Mouse (Mus musculus) lung, embryonic 14.5 days (tissue): ENCODE measurements around the gene Chchd2. TPM values are rescaled to one million over a fixed set of nuclear protein-coding genes. Genes with fewer than 3 reads are reported as not detected.

Experiments
- ATAC-seq: fragments of 200-750 bp; cut with Nextera tagmentation; 2 replicates; pipeline ENCODE4 v1.8.0; 2017; ENCODE audit warnings: mild to moderate bottlenecking, moderate TSS enrichment, moderate library complexity; ENCODE audit not compliant: insufficient read depth
- DNase-seq: peaks from one replicate; pipeline ENCODE4 v3.0.0-alpha.2; 2015
- H3K27ac ChIP-seq: fragments of 300-500 bp; sonication (generic); 2 replicates; pipeline ENCODE4 v1.5.1; 2014; ENCODE audit warnings: low read depth, mild to moderate bottlenecking, moderate library complexity
- H3K27me3 ChIP-seq: fragments of 300-500 bp; sonication (generic); 2 replicates; pipeline ENCODE4 v1.6.1; 2014; ENCODE audit warnings: low read length, control low read depth; ENCODE audit not compliant: insufficient read depth
- H3K36me3 ChIP-seq: fragments of 300-500 bp; sonication (generic); 2 replicates; pipeline ENCODE4 v1.6.1; 2014; ENCODE audit warnings: control low read depth; ENCODE audit not compliant: insufficient read depth
- H3K4me1 ChIP-seq: fragments of 300-500 bp; sonication (generic); 2 replicates; pipeline ENCODE4 v1.6.1; 2014; ENCODE audit warnings: antibody characterized with exemption, control low read depth; ENCODE audit not compliant: insufficient read depth
- H3K4me2 ChIP-seq: fragments of 300-500 bp; sonication (generic); 2 replicates; pipeline ENCODE4 v1.6.1; 2014; ENCODE audit warnings: mild to moderate bottlenecking
- H3K4me3 ChIP-seq: fragments of 300-500 bp; sonication (generic); 2 replicates; pipeline ENCODE4 v1.5.1; 2014; ENCODE audit warnings: low read depth, low read length
- H3K9ac ChIP-seq: fragments of 300-500 bp; sonication (generic); 2 replicates; pipeline ENCODE4 v1.6.1; 2014
- H3K9me3 ChIP-seq: fragments of 300-500 bp; sonication (generic); 2 replicates; pipeline ENCODE4 v1.6.1; 2016; ENCODE audit warnings: low read depth, low read length, control low read depth
- CTCF ChIP-seq: IDR thresholded peaks from 2 replicates; pipeline ENCODE4 v1.5.1; 2016; ENCODE audit warnings: antibody characterized with exemption, low read depth
- WGBS: fragments of 180-500 bp; shearing (Covaris S2); extraction: QIAGEN DNeasy Blood & Tissue Kit; methylation state at CpG from one replicate; pipeline ENCODE4 v1.1.7; 2014; 5-methylcytosine and 5-hydroxymethylcytosine counted together
- polyA plus RNA-seq: library from polyadenylated mRNA; unstranded; fragments of >200 nt; fragmentation: Nextera tagmentation; extraction: Ambion mirVana; gene quantifications from 2 replicates; pipeline ENCODE4 v1.2.1, GENCODE M21; 2014

Gene Chchd2
- polyA plus RNA-seq, 1 experiment from 2014 or later: 893 TPM

- Histone ChIP-seq H3K4me2 (peak overlapping the region; percentile 31; the same call in 1 of the 2 replicates), H3K4me3 (no peak overlapping the region), H3K9me3 (no peaks in the 10 kb centered on the region), H3K36me3 (peaks cover 24% of the 10 kb centered on the region; the same call in 1 of the 2 replicates), H3K27me3 (no peaks in the 10 kb centered on the region), H3K4me1 (no peaks in the 10 kb centered on the region), H3K9ac (no peak overlapping the region), H3K27ac (no peak overlapping the region)
- DNase-seq: peak; percentile 49
- 8% methylated on average over 18 of the region's 18 CpGs for WGBS
- peak; percentile 55 for TF ChIP-seq CTCF
- ATAC-seq: no peak
Observed at GRCm38 (mm10) chr5:129864467-129864866, 22.8 kb downstream of the Chchd2 start.

DNA sequence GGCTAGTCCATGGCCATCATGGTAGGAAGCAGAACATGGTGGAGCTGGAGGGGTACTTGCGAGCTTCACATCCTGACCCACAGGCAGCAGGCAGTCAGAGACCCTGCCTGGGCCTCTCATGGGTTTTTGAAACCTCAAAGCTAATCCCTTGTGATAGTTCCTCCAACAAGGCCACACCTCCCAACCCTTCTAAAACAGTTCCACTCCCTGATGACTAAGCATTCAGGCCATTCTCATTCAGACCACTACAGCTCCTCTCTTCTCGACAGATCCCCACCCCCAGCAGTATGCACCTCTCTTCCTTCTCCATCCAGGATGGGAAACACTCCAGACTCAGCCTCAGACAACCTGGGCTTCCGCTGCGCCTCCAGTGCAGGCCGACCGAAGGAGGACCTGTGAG is 24.9 kb downstream of the Chchd2 start:
- Histone ChIP-seq H3K9ac (no peak overlapping the region), H3K4me1 (no peaks in the 10 kb centered on the region), H3K27me3 (no peaks in the 10 kb centered on the region), H3K4me3 (no peak overlapping the region), H3K9me3 (no peaks in the 10 kb centered on the region), H3K27ac (no peak overlapping the region), H3K36me3 (peaks cover 39% of the 10 kb centered on the region), H3K4me2 (no peak overlapping the region)
- no peak for TF ChIP-seq CTCF
- DNase-seq (no peak), ATAC-seq (no peak)
- WGBS: 97% methylated on average over 6 of the region's 6 CpGs

- WGBS: 87% methylated on average over 5 of the region's 5 CpGs
- no peak; the same call in 1 of the 2 replicates for TF ChIP-seq CTCF
- DNase-seq (no peak), ATAC-seq (no peak)
- H3K4me2 ChIP-seq: no peak overlapping the region
- H3K9ac ChIP-seq: no peak overlapping the region
- H3K9me3 ChIP-seq: no peaks in the 10 kb centered on the region
- no peaks in the 10 kb centered on the region for H3K27me3 ChIP-seq
- H3K4me3 ChIP-seq: no peak overlapping the region
- no peaks in the 10 kb centered on the region for H3K4me1 ChIP-seq
- no peak overlapping the region for H3K27ac ChIP-seq
- peaks cover 56% of the 10 kb centered on the region for H3K36me3 ChIP-seq
Observed at GRCm38 (mm10) chr5:129856414-129856813, 30.9 kb downstream of the Chchd2 start.

DNA sequence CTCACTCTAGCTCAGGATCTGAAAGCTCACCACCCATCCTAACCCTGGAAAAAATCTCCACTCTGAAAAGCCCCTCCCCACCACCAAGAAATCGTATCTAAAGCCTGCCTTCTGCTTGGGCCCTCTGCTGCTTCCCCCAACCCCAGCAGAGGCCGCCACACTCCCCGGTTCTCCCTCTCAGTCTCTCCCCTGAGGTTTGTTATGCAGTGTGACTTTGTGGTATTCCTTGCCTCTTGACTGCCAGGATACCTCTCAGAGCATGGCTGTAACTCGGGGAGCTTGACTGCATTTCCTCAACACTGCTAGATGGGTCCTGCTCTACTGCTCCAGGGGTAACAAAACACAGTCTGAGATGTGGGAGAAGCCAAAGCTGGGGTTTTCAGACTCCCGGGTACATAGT is 32.1 kb downstream of the Chchd2 start:
- DNase-seq: no peak
- no peak overlapping the region for H3K9ac ChIP-seq
- H3K4me2 ChIP-seq: no peak overlapping the region
- no peaks in the 10 kb centered on the region for H3K27me3 ChIP-seq
- no peak for ATAC-seq
- no peak overlapping the region for H3K27ac ChIP-seq
- peaks cover 50% of the 10 kb centered on the region for H3K36me3 ChIP-seq
- no peaks in the 10 kb centered on the region for H3K4me1 ChIP-seq
- TF ChIP-seq CTCF: 0 out of 2 replicates have a peak, but pooled peaks have one; percentile 8
- no peaks in the 10 kb centered on the region for H3K9me3 ChIP-seq
- no peak overlapping the region for H3K4me3 ChIP-seq
- 49% methylated on average over 5 of the region's 5 CpGs for whole genome bisulfite sequencing

DNA sequence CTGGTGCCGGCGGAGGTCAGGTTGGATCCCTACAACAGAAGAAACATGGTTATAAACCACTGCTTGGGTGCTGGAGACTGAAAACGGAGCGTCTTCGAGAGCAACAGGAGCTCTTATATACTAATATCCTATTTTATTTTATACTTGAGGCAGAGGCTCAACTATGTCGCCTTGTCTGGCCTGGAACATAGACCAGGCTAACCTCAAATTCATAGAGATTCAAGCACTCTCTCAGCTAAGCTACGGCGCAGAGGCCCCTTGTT is 39.8 kb downstream of the Chchd2 start:
- Histone ChIP-seq H3K9ac (peak overlapping the region; percentile 72), H3K4me3 (peak overlapping the region; percentile 57), H3K4me1 (no peaks in the 10 kb centered on the region), H3K4me2 (peak overlapping the region; percentile 67), H3K27ac (no peak overlapping the region), H3K36me3 (peaks cover 26% of the 10 kb centered on the region), H3K27me3 (no peaks in the 10 kb centered on the region), H3K9me3 (no peaks in the 10 kb centered on the region)
- peak; percentile 18 for DNase-seq
- ATAC-seq: no peak
- no peak for TF ChIP-seq CTCF
- 43% methylated on average over 8 of the region's 8 CpGs for WGBS

DNA sequence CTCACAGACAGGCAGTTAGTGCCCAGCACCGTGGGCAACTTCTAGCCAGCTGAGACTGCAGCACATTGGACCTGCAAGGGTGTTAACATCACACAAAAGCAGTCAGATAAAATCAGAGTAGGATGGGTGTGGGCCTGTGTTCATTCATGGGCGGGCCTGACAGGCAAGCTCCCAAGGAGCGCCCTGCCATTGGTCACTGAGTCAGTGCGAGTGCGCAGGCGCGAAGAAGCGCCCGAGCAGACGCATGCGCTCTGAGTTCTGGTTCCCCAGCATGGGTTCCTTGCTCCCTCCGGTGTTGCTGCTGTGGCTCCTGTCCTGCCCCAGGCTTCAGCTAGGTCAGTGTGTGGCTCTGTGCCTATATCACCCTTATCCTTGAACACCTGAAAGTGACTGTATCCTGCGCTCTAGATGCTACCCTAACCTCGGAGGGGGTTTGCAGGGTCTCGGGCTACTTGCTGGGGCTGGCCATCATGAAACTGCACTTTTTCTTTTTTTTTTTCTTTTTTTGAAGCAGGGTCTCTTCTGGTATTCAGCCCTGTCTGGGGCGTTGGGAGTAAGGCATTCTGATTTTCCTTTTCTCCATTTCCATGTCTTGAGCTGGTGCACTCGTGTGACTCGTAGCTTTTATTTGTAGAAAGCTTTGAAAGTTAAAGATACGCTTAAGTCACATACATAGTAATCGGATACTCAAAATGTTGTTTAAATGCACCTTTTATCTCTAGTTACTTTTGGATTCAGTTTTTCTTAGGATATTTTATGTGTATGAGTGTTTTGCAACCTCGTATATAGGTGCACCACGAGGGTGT is 40.3 kb downstream of the Chchd2 start, which contains the start of gene Sumf2:
Gene Sumf2 (plus strand): TSS at position 235 of the 806 bp plus-strand sequence.
- Histone ChIP-seq H3K9ac (peak within 1 kb of the TSS; percentile 72), H3K4me3 (peak within 1 kb of the TSS; percentile 57), H3K9me3 (no peaks in the 10 kb centered on the region), H3K4me1 (no peaks in the 10 kb centered on the region), H3K27ac (0 out of 2 replicates have a peak within 1 kb of the TSS, but pooled peaks have one; percentile 58), H3K4me2 (peak within 1 kb of the TSS; percentile 67), H3K27me3 (no peaks in the 10 kb centered on the region), H3K36me3 (peaks cover 26% of the 10 kb centered on the region)
- no peak for TF ChIP-seq CTCF
- DNase-seq: peak; percentile 99
- 6% methylated on average over 22 of the region's 22 CpGs for WGBS
- ATAC-seq: peak; percentile 99

DNA sequence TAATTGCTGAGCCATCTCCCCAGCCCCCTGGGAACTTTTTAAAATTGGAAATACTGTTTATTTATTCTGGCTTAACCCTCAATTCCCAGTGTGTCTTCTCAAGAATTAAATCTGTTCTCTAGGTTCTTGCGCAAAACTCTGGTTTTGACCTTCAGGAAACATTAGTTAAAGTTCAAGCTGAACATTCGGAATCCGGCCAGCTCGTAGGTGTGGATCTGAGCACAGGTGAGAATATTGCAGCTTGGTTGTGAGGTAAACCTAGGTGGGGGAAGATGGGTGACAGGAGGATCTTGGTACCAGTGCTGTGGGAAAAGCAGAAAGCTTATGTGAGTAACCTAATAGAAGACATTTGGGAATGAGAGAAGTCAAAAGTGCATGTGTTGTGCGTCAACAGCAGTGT is 42.4 kb downstream of the Chchd2 start:
- TF ChIP-seq CTCF: no peak
- Histone ChIP-seq H3K9ac (no peak overlapping the region), H3K4me1 (no peaks in the 10 kb centered on the region), H3K4me3 (no peak overlapping the region), H3K36me3 (peaks cover 26% of the 10 kb centered on the region), H3K27me3 (no peaks in the 10 kb centered on the region), H3K27ac (no peak overlapping the region), H3K9me3 (no peaks in the 10 kb centered on the region), H3K4me2 (no peak overlapping the region)
- ATAC-seq (no peak), DNase-seq (no peak)
- 88% methylated on average over 5 of the region's 5 CpGs for WGBS

Other genes with a start within 250 kb of the Chchd2 start
- 5.3 and 6.3 TPM in 2 replicates for gene Zfp11, start 217.4 kb downstream of the Chchd2 start, polyA plus RNA-seq
- not detected in 2 replicates for gene Sept14, start 179.0 kb downstream of the Chchd2 start, polyA plus RNA-seq
- 187 and 196 TPM in 2 replicates for gene Mrps17, start 172.0 kb downstream of the Chchd2 start, polyA plus RNA-seq
- gene Nipsnap2, start 162.4 kb downstream of the Chchd2 start, polyA plus RNA-seq: 82.2 and 86.2 TPM in 2 replicates
- 31.4 and 33.6 TPM in 2 replicates for gene Psph, start 100.0 kb downstream of the Chchd2 start, polyA plus RNA-seq
- gene Sumf2, start 40.5 kb downstream of the Chchd2 start, polyA plus RNA-seq: 43.1 and 46.4 TPM in 2 replicates
- gene Zbed5, start 8.3 kb upstream of the Chchd2 start, polyA plus RNA-seq: 5.7 and 6.9 TPM in 2 replicates
- 0.11 and 0.18 TPM in 2 replicates for gene Phkg1, start 11.1 kb upstream of the Chchd2 start, polyA plus RNA-seq
- gene Nupr1l, start 21.1 kb upstream of the Chchd2 start, polyA plus RNA-seq: 1.5 and 2.6 TPM in 2 replicates
- gene Vkorc1l1, start 54.5 kb upstream of the Chchd2 start, polyA plus RNA-seq: 22.7 and 23.4 TPM in 2 replicates
- 77.4 and 83.0 TPM in 2 replicates for gene Gusb, start 115.6 kb upstream of the Chchd2 start, polyA plus RNA-seq
- gene Asl, start 141.8 kb upstream of the Chchd2 start, polyA plus RNA-seq: 23.1 and 24.3 TPM in 2 replicates
- gene Crcp, start 141.8 kb upstream of the Chchd2 start, polyA plus RNA-seq: 27.5 and 28.3 TPM in 2 replicates
- gene Tpst1, start 185.9 kb upstream of the Chchd2 start, polyA plus RNA-seq: 76.1 and 77.3 TPM in 2 replicates